Mouse (Mus musculus) embryonic fibroblast, embryonic 13.5 days (primary cell): ENCODE data around the gene H2al1f.

Experiments used
- CTCF ChIP-seq: IDR thresholded peaks from 2 replicates; pipeline ENCODE4 v1.5.1; 2011; ENCODE audit warnings: mild to moderate bottlenecking, control low read depth, low read length, moderate library complexity, borderline replicate concordance; ENCODE audit not compliant: insufficient read depth
- POLR2A ChIP-seq: IDR thresholded peaks from 2 replicates; pipeline ENCODE4 v1.6.1; 2011; ENCODE audit warnings: low read depth, mild to moderate bottlenecking, control low read depth, low read length, moderate library complexity

DNA sequence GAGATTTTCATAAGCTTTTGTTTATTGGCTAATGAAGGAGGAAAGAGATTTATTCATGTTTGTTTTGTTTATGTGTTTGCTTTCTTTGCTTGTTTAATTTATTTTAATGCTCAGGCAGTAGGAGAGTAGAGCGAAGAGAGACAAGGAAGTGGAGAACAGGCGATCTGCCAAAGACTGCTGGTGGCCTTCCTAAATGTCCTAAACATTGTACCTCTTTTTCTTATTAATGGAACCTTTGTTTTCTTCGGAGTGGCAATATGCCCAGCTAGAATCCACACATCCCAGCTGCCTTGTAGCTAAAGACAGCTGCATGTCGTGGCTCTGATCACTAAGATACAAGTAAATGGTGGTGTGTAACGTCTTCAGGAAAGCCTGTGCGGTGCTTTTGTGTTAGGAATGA, 37.9 kb upstream of the H2al1f start:
- TF ChIP-seq CTCF (no peak), POLR2A (no peak)
